Mouse (Mus musculus) limb, embryonic 15.5 days (tissue): ENCODE results near the gene Vapa. TPM values are rescaled to one million over a fixed set of nuclear protein-coding genes. Genes with fewer than 3 reads are reported as not detected.

Source experiments
- ATAC-seq: fragments of 200-750 bp; cut with Nextera tagmentation; 2 replicates; pipeline ENCODE4 v1.8.0; 2017; ENCODE audit warnings: low read depth, moderate TSS enrichment; ENCODE audit not compliant: insufficient number of reproducible peaks, low FRiP score, low TSS enrichment
- H3K27ac ChIP-seq: fragments of 300-500 bp; sonication (generic); 2 replicates; pipeline ENCODE4 v1.5.1; 2015; ENCODE audit warnings: moderate library complexity, mild to moderate bottlenecking, inconsistent platforms
- H3K27me3 ChIP-seq: fragments of 300-500 bp; sonication (generic); 2 replicates; pipeline ENCODE4 v1.6.1; 2015; ENCODE audit warnings: inconsistent platforms
- H3K36me3 ChIP-seq: fragments of 300-500 bp; sonication (generic); 2 replicates; pipeline ENCODE4 v1.6.1; 2015; ENCODE audit warnings: inconsistent platforms
- H3K4me1 ChIP-seq: fragments of 300-500 bp; sonication (generic); 2 replicates; pipeline ENCODE4 v1.6.1; 2015; ENCODE audit warnings: inconsistent platforms
- H3K4me2 ChIP-seq: fragments of 300-500 bp; sonication (generic); 2 replicates; pipeline ENCODE4 v1.6.1; 2015; ENCODE audit warnings: mild to moderate bottlenecking, inconsistent platforms
- H3K4me3 ChIP-seq: fragments of 300-500 bp; sonication (generic); 2 replicates; pipeline ENCODE4 v1.5.1; 2015; ENCODE audit warnings: mild to moderate bottlenecking, inconsistent platforms
- H3K9ac ChIP-seq: fragments of 300-500 bp; sonication (generic); 2 replicates; pipeline ENCODE4 v1.6.1; 2015; ENCODE audit warnings: inconsistent platforms
- H3K9me3 ChIP-seq: fragments of 300-500 bp; sonication (generic); 2 replicates; pipeline ENCODE4 v1.6.1; 2016; ENCODE audit warnings: inconsistent platforms
- WGBS: fragments of 180-500 bp; shearing (Covaris S2); methylation state at CpG from one replicate; pipeline ENCODE4 v1.1.7; 2015; 5-methylcytosine and 5-hydroxymethylcytosine counted together
- polyA plus RNA-seq: library from polyadenylated mRNA; unstranded; fragments of >200 nt; fragmentation: Nextera tagmentation; extraction: Ambion mirVana; gene quantifications from 2 replicates; pipeline ENCODE4 v1.2.1, GENCODE M21; 2015

Vapa gene
- polyA plus RNA-seq, 1 experiment from 2014 or later: 181 TPM

DNA sequence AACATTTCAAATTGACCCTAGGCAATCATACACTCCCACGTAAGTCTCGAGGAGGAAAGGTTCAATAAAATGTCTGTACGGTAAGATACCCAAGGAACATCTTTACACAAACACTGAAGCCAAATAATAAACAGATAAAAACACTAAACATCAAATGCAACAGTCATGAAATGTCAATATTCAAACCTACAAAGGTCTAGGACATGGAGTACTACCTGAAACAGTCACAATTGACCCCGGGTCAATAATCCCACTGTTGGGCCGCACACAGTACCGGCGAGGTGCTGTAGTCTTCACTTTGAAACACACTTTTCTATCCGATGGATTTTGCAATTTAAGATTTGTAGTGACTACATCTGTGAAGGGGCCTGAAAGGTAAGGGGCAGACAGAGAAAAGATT is 18.7 kb downstream of the Vapa start:
- Histone ChIP-seq H3K9me3 (no peaks in the 10 kb centered on the region), H3K27me3 (no peaks in the 10 kb centered on the region), H3K4me3 (no peak overlapping the region), H3K4me1 (peaks cover 12% of the 10 kb centered on the region), H3K9ac (no peak overlapping the region), H3K36me3 (peaks cover 9% of the 10 kb centered on the region; the same call in 1 of the 2 replicates), H3K27ac (no peak overlapping the region), H3K4me2 (no peak overlapping the region)
- ATAC-seq: no peak
- WGBS: 94% methylated on average over 8 of the region's 8 CpGs

DNA sequence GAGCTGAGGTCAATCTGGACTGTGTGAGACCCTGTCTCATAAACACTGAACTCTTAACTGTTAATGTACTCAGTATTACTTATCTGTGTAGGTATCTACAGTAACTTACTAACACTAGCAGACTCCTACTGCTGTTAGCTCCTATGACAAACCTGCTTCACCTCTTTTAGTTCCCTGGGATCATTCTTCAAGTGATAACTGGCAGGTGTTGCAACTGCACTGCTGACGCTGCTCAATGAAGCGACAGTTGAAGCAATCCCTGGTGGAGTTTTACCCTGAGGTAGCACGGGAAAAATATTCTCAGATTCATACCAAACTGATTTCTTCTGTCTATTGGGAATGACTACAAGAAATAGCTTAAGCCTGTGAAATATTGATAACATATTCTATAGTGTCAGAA is 26.5 kb downstream of the Vapa start:
- H3K27me3 ChIP-seq: no peaks in the 10 kb centered on the region
- H3K9me3 ChIP-seq: no peaks in the 10 kb centered on the region
- no peak overlapping the region for H3K27ac ChIP-seq
- WGBS: 79% methylated on average over 3 of the region's 3 CpGs
- H3K4me3 ChIP-seq: no peak overlapping the region
- H3K36me3 ChIP-seq: peaks cover 4% of the 10 kb centered on the region
- no peak overlapping the region for H3K4me2 ChIP-seq
- no peak for ATAC-seq
- H3K9ac ChIP-seq: no peak overlapping the region
- H3K4me1 ChIP-seq: no peaks in the 10 kb centered on the region

DNA sequence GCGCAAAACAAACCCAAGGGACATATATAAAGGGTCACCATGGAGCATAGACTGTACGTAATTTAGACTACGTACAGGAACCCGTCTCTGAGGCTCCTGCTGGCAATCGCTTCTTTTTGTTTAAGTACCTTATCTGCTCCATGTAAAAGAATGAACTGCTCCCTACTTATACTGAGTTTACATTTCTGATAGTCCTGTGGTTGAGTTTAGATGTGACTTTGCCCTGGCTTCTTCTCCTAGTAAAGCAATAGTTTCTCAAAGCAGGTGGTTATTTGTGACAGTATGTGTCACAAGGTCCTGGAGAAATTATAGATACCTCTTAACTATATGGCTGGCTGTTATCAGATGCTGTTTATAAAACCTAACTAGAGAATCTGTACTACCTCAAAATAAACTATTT is 31.9 kb downstream of the Vapa start:
- H3K27me3 ChIP-seq: no peaks in the 10 kb centered on the region
- no peak overlapping the region for H3K9ac ChIP-seq
- ATAC-seq: no peak
- no peak overlapping the region for H3K4me3 ChIP-seq
- 86% methylated on average over 5 of the region's 5 CpGs for WGBS
- H3K4me1 ChIP-seq: no peaks in the 10 kb centered on the region
- no peak overlapping the region for H3K4me2 ChIP-seq
- H3K9me3 ChIP-seq: no peaks in the 10 kb centered on the region
- H3K27ac ChIP-seq: no peak overlapping the region
- peaks cover 24% of the 10 kb centered on the region for H3K36me3 ChIP-seq

DNA sequence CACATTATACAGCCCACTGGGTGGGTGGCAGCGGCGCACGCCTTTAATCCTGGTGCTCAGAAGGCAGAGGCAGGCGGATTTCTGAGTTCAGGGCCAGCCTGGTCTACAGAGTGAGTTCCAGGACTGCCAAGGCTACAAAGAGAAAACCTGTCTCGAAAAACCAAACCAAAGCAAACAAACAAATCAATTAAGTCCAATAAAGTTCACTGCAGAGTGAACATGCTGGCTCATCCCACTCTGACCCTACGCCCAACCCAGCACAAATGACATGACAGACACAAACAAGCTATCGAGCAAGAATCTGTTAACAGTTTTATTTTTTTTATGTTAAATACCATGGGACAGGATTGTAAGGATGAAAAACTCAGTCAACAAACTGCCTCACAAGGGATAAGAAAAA is 33.6 kb downstream of the Vapa start:
- H3K4me2 ChIP-seq: no peak overlapping the region
- no peak for ATAC-seq
- H3K27ac ChIP-seq: no peak overlapping the region
- H3K9me3 ChIP-seq: no peaks in the 10 kb centered on the region
- H3K9ac ChIP-seq: no peak overlapping the region
- no peaks in the 10 kb centered on the region for H3K27me3 ChIP-seq
- no peak overlapping the region for H3K4me3 ChIP-seq
- H3K36me3 ChIP-seq: peaks cover 24% of the 10 kb centered on the region
- no peaks in the 10 kb centered on the region for H3K4me1 ChIP-seq
- 95% methylated on average over 7 of the region's 7 CpGs for WGBS

DNA sequence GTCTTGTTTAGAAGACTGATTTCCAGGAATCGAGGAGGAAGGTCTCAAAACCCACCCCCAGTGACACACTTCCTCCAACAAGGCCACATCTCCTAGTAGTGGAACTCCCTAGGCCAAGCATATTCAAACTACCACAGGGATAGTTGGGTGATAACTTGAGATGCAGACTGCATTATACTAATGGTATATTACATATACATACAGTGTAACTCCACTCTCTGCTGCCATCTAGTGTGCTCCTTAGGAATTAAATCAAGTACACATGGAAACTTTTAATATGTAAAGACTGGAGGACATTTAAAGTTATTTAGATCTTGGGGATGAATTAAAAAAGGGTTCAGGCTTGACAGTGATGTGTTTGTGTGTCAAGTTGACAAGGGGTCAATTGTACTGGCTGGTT is 38.0 kb downstream of the Vapa start:
- ATAC-seq: no peak
- Histone ChIP-seq H3K9ac (no peak overlapping the region), H3K4me1 (no peaks in the 10 kb centered on the region), H3K27ac (no peak overlapping the region), H3K4me2 (no peak overlapping the region), H3K36me3 (peaks cover 10% of the 10 kb centered on the region), H3K27me3 (no peaks in the 10 kb centered on the region), H3K4me3 (no peak overlapping the region), H3K9me3 (no peaks in the 10 kb centered on the region)
- 29% methylated on average over 1 of the region's 1 CpGs for WGBS

GRCm38 (mm10) chr17:65574850-65575249 is 38.5 kb downstream of the Vapa start:
- Histone ChIP-seq H3K4me2 (no peak overlapping the region), H3K36me3 (peaks cover 7% of the 10 kb centered on the region), H3K9me3 (no peaks in the 10 kb centered on the region), H3K9ac (no peak overlapping the region), H3K4me1 (no peaks in the 10 kb centered on the region), H3K27me3 (no peaks in the 10 kb centered on the region), H3K4me3 (no peak overlapping the region), H3K27ac (no peak overlapping the region)
- WGBS: 63% methylated on average over 8 of the region's 8 CpGs
- ATAC-seq: no peak

GRCm38 (mm10) chr17:65571866-65572265 is 41.5 kb downstream of the Vapa start:
- Histone ChIP-seq H3K27ac (no peak overlapping the region), H3K36me3 (no peaks in the 10 kb centered on the region), H3K4me3 (no peak overlapping the region), H3K27me3 (no peaks in the 10 kb centered on the region), H3K9ac (no peak overlapping the region), H3K4me2 (no peak overlapping the region), H3K9me3 (no peaks in the 10 kb centered on the region), H3K4me1 (no peaks in the 10 kb centered on the region)
- WGBS: 75% methylated on average over 9 of the region's 9 CpGs
- no peak for ATAC-seq

- H3K4me1 ChIP-seq: no peaks in the 10 kb centered on the region
Observed at GRCm38 (mm10) chr17:65571466-65571865, 41.9 kb downstream of the Vapa start.

GRCm38 (mm10) chr17:65564189-65564588 is 49.2 kb downstream of the Vapa start:
- H3K4me3 ChIP-seq: no peak overlapping the region
- H3K9ac ChIP-seq: no peak overlapping the region
- no peak overlapping the region for H3K4me2 ChIP-seq
- H3K4me1 ChIP-seq: peaks cover 5% of the 10 kb centered on the region
- H3K9me3 ChIP-seq: no peaks in the 10 kb centered on the region
- no peaks in the 10 kb centered on the region for H3K27me3 ChIP-seq
- H3K27ac ChIP-seq: no peak overlapping the region
- H3K36me3 ChIP-seq: no peaks in the 10 kb centered on the region
- 60% methylated on average over 5 of the region's 5 CpGs for WGBS
- ATAC-seq: no peak

More at GRCm38 (mm10) chr17:65571466-65571865, 41.9 kb downstream of the Vapa start:
- no peaks in the 10 kb centered on the region for H3K36me3 ChIP-seq
- no peaks in the 10 kb centered on the region for H3K9me3 ChIP-seq
- no peak for ATAC-seq
- no peak overlapping the region for H3K9ac ChIP-seq
- no peak overlapping the region for H3K4me2 ChIP-seq
- H3K4me3 ChIP-seq: no peak overlapping the region
- no peaks in the 10 kb centered on the region for H3K27me3 ChIP-seq
- 88% methylated on average over 8 of the region's 8 CpGs for WGBS
- H3K27ac ChIP-seq: no peak overlapping the region

GRCm38 (mm10) chr17:65563345-65563744 is 50.0 kb downstream of the Vapa start:
- ATAC-seq: no peak
- H3K27ac ChIP-seq: no peak overlapping the region
- peaks cover 5% of the 10 kb centered on the region for H3K4me1 ChIP-seq
- no peak overlapping the region for H3K4me3 ChIP-seq
- no peaks in the 10 kb centered on the region for H3K36me3 ChIP-seq
- H3K4me2 ChIP-seq: no peak overlapping the region
- 52% methylated on average over 6 of the region's 6 CpGs for WGBS
- H3K9me3 ChIP-seq: no peaks in the 10 kb centered on the region
- H3K27me3 ChIP-seq: no peaks in the 10 kb centered on the region
- H3K9ac ChIP-seq: no peak overlapping the region

DNA sequence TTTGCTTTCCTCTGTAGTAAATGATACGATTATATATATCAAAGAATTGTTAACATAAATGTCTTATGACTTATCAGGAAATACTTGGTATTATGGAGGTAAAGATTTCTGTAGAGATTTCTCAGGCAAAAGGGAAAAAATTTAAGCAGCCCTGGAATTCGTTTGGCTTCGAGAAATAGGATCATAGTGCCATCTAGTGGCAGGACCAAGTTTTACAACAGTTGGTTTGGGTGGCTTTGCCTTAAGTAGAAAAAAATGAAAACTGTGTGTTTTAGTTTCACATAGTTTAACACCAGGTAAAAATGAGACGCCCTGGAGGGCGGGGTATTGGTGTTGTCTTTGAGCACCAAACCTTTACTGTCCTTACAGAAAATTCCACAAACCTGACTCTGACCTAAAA is 50.6 kb downstream of the Vapa start:
- Histone ChIP-seq H3K27me3 (no peaks in the 10 kb centered on the region), H3K4me1 (peaks cover 5% of the 10 kb centered on the region), H3K9ac (no peak overlapping the region), H3K36me3 (no peaks in the 10 kb centered on the region), H3K27ac (no peak overlapping the region), H3K4me3 (no peak overlapping the region), H3K9me3 (no peaks in the 10 kb centered on the region), H3K4me2 (no peak overlapping the region)
- ATAC-seq: no peak
- WGBS: 3% methylated on average over 5 of the region's 5 CpGs

GRCm38 (mm10) chr17:65561361-65562015 is 51.9 kb downstream of the Vapa start:
- Histone ChIP-seq H3K36me3 (no peaks in the 10 kb centered on the region), H3K4me1 (peaks cover 5% of the 10 kb centered on the region), H3K27ac (no peak overlapping the region), H3K9ac (no peak overlapping the region), H3K27me3 (no peaks in the 10 kb centered on the region), H3K4me2 (no peak overlapping the region), H3K4me3 (no peak overlapping the region), H3K9me3 (no peaks in the 10 kb centered on the region)
- 40% methylated on average over 6 of the region's 6 CpGs for WGBS
- no peak for ATAC-seq

GRCm38 (mm10) chr17:65559273-65559672 is 54.1 kb downstream of the Vapa start:
- Histone ChIP-seq H3K36me3 (no peaks in the 10 kb centered on the region), H3K9me3 (no peaks in the 10 kb centered on the region), H3K4me1 (peaks cover 5% of the 10 kb centered on the region), H3K4me2 (no peak overlapping the region), H3K27ac (no peak overlapping the region), H3K27me3 (no peaks in the 10 kb centered on the region), H3K4me3 (no peak overlapping the region), H3K9ac (no peak overlapping the region)
- 39% methylated on average over 5 of the region's 5 CpGs for WGBS
- ATAC-seq: no peak
